Mouse (Mus musculus): ENCODE data around the gene Jak3. TPM values are rescaled to one million over a fixed set of nuclear protein-coding genes. Genes with fewer than 3 reads are reported as not detected.

Jak3 gene
- polyA plus RNA-seq (2015; fragmentation: Nextera tagmentation; extraction: Ambion mirVana), result 9.9 TPM in 2 replicates

DNA sequence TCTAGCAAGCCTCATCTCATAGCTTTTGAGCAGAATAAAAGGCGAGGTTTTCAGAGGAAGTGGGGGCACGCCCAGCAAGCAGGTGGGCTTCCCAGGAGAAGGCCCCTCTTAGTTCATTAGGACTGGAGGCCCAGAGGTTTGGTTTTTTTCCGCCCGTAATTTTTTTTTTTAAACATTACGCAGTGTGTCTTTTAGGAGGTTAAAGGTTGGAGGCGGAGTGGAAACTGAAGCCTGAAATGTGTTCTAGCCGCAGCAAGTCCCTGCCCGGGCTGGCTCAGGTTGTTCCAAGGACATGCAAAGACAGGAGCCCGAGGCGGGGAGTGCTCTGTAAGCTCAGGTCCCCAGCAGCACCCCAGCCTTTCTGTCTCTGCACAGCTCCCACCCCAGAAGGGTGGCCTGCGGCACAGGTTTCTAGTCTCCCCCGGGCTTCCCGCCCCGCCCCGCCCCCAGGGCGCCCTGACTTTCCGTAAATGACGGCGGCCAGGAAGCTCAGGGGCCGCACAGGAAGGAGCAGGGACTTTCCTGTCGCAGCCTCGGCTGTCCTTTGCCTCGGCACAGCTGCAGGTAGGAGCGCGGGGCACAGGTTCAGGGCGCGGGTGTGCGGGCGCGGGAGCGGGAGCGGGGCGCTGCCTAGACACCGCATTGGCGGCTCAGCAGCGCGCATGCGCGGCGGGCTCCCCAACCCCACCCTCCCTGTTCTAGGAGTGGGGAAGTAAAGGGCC lies at the start of gene Jak3:
TSS of gene Jak3 (plus strand) at position 277 of the 722 bp plus-strand sequence.
- WGBS, result 3% methylated on average over 40 of the region's 40 CpGs
- H3K4me2 ChIP-seq, result peak within 1 kb of the TSS; percentile 79

GRCm38 (mm10) chr8:71626753-71627152 lies 49.3 kb upstream of the Jak3 start:
- Histone ChIP-seq H3K27me3 (peaks cover 10% of the 10 kb centered on the region), H3K36me3 (peaks cover 27% of the 10 kb centered on the region), H3K9ac (no peak overlapping the region), H3K4me3 (no peak overlapping the region), H3K27ac (peak overlapping the region; percentile 72), H3K4me1 (peaks cover 30% of the 10 kb centered on the region), H3K9me3 (peaks cover 5% of the 10 kb centered on the region; the same call in 1 of the 2 replicates), H3K4me2 (no peak overlapping the region)
- 84% methylated on average over 9 of the region's 9 CpGs for WGBS
- no peak for ATAC-seq (ENCODE audit: borderline replicate concordance, extremely low read depth, low FRiP score, low TSS enrichment)

More for the DNA sequence above, at the start of gene Jak3:
- Histone ChIP-seq H3K27me3 (peaks cover 40% of the 10 kb centered on the region), H3K9me3 (no peaks in the 10 kb centered on the region), H3K27ac (peak within 1 kb of the TSS; percentile 75), H3K4me3 (peak within 1 kb of the TSS; percentile 59), H3K4me1 (peaks cover 31% of the 10 kb centered on the region), H3K9ac (peak within 1 kb of the TSS; percentile 64), H3K36me3 (no peaks in the 10 kb centered on the region)
- peak; percentile 29; the same call in 1 of the 2 replicates for ATAC-seq (ENCODE audit: borderline replicate concordance, extremely low read depth, low FRiP score, low TSS enrichment)

DNA sequence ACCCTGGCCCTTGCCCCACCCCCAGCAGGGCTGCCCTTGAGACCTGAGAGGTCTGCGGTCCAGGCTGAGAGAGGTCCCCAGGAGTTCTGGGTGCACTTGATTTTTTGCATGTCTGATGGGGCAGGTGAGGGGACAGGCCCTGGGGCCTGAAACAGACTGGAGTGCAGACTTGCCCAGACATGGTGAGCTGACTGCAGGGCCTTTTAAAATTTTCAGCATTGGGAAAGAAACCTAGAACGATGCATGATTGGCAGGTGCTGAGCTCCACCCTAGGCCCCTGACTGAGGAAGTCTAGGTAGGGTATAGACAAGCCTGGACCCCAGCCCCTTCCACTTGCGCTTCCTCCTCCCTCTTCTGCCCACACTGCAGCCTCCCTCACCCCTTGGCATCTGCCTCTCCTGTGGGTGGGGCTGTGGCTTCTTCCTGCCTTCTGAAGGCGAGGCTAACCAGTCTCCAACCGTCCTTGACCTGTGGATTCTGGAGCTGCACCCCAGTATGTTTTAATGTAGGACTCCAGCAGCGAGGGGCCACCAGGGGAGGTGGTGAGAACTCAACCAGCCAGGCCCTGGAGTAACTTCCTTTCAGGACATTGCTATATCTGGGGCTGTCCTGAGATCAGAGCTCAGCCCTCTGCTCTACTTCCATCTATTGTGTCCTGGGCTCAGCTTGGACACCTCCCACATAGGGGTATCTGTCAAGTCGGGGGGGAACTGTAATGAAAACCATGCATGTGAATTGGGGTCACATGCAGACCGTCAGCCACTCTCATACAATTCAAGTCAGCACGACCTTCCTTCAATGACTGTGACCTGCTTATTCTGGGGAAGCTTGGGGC lies 48.6 kb upstream of the Jak3 start:
- no peak for ATAC-seq (ENCODE audit: borderline replicate concordance, extremely low read depth, low FRiP score, low TSS enrichment)
- no peak overlapping the region for H3K9ac ChIP-seq
- peaks cover 30% of the 10 kb centered on the region for H3K4me1 ChIP-seq
- 41% methylated on average over 9 of the region's 9 CpGs for WGBS
- peaks cover 20% of the 10 kb centered on the region for H3K36me3 ChIP-seq
- H3K9me3 ChIP-seq, result peaks cover 4% of the 10 kb centered on the region; the same call in 1 of the 2 replicates
- H3K4me3 ChIP-seq, result no peak overlapping the region
- H3K27ac ChIP-seq, result peak overlapping the region; percentile 72
- H3K4me2 ChIP-seq, result 0 out of 2 replicates have a peak overlapping the region, but pooled peaks have one; percentile 97
- peaks cover 10% of the 10 kb centered on the region for H3K27me3 ChIP-seq

GRCm38 (mm10) chr8:71628396-71629095 lies 47.5 kb upstream of the Jak3 start:
- ATAC-seq (ENCODE audit: borderline replicate concordance, extremely low read depth, low FRiP score, low TSS enrichment), result no peak
- H3K27ac ChIP-seq, result peak overlapping the region; percentile 72

DNA sequence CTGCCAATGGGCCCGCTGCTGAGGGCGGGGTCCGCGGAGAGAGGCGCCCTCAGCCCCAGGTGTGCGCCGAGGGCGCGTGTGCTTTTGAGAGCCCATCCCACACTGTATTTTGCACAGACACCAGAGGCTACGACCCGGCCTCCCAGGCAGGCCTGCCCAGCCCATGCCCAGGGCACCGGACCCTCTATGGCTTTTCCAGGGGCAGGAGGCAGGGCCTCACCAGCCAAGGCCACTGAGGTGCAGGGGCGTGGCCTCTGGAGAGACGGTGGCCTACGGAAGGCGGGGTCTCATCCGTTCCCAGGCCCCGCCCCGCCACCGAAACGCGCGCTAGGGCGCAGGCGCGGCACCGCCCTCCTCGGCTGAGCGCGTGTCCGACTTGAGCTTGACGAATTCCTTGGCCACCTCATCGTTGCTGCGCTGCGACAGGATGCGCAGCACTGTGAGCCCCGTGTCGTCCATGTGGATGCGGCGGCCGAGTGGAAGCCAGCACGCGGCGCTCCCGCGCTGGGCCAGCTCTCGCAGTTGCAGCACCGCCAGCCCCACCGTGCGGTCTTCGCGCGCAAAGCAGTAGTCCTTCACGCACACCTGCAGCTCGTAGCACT lies 46.9 kb upstream of the Jak3 start:
- Histone ChIP-seq H3K27ac (peak overlapping the region; percentile 72), H3K4me2 (peak overlapping the region; percentile 97), H3K36me3 (peaks cover 3% of the 10 kb centered on the region; the same call in 1 of the 2 replicates), H3K9ac (peak overlapping the region; percentile 60), H3K4me1 (peaks cover 32% of the 10 kb centered on the region), H3K4me3 (peak overlapping the region; percentile 58), H3K9me3 (no peaks in the 10 kb centered on the region), H3K27me3 (peaks cover 25% of the 10 kb centered on the region)
- WGBS, result under 1% methylated on average over 55 of the region's 55 CpGs
- peak; percentile 83 for ATAC-seq (ENCODE audit: borderline replicate concordance, extremely low read depth, low FRiP score, low TSS enrichment)

More at GRCm38 (mm10) chr8:71628396-71629095, 47.5 kb upstream of the Jak3 start:
- Histone ChIP-seq H3K9me3 (no peaks in the 10 kb centered on the region), H3K4me1 (peaks cover 30% of the 10 kb centered on the region), H3K4me2 (peak overlapping the region; percentile 97), H3K4me3 (peak overlapping the region; percentile 58), H3K36me3 (peaks cover 10% of the 10 kb centered on the region), H3K9ac (peak overlapping the region; percentile 60), H3K27me3 (peaks cover 18% of the 10 kb centered on the region)
- 6% methylated on average over 16 of the region's 16 CpGs for WGBS

DNA sequence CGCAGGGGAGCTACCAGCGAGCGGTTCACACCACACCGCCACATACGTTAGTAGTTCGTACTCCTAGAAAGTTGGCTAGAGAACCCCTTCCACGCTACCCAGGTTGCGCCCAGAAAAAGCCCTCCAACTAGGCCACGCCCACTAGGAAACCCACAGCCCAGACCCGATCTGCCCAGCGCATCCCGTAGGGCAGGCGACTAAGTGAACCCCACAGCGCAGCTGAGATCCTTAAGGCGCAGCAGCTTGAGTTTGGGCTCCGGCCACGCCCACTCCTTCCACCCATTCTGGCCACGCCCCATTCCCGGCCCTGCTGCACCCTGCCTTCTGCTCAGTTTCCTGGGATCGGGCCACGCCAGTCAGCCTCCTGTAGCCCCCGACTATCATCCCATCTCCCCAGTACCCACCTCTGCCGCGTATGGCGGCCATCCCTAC lies 46.3 kb upstream of the Jak3 start:
- peaks cover 38% of the 10 kb centered on the region for H3K4me1 ChIP-seq
- 3% methylated on average over 25 of the region's 25 CpGs for WGBS
- H3K4me2 ChIP-seq, result peak overlapping the region; percentile 97
- peak overlapping the region; percentile 58 for H3K4me3 ChIP-seq
- no peaks in the 10 kb centered on the region for H3K9me3 ChIP-seq
- H3K27me3 ChIP-seq, result peaks cover 30% of the 10 kb centered on the region
- peak overlapping the region; percentile 60 for H3K9ac ChIP-seq
- H3K27ac ChIP-seq, result peak overlapping the region; percentile 72; the same call in 1 of the 2 replicates
- peaks cover 2% of the 10 kb centered on the region; the same call in 1 of the 2 replicates for H3K36me3 ChIP-seq
- peak; percentile 43 for ATAC-seq (ENCODE audit: borderline replicate concordance, extremely low read depth, low FRiP score, low TSS enrichment)

- Histone ChIP-seq H3K9ac (no peak overlapping the region), H3K27ac (no peak overlapping the region), H3K9me3 (no peaks in the 10 kb centered on the region), H3K27me3 (peaks cover 39% of the 10 kb centered on the region), H3K4me2 (no peak overlapping the region), H3K4me1 (peaks cover 39% of the 10 kb centered on the region), H3K36me3 (no peaks in the 10 kb centered on the region), H3K4me3 (no peak overlapping the region)
- WGBS, result 84% methylated on average over 6 of the region's 6 CpGs
- no peak for ATAC-seq (ENCODE audit: borderline replicate concordance, extremely low read depth, low FRiP score, low TSS enrichment)
Measured at GRCm38 (mm10) chr8:71630761-71631160, 45.3 kb upstream of the Jak3 start.

- Histone ChIP-seq H3K9me3 (no peaks in the 10 kb centered on the region), H3K36me3 (no peaks in the 10 kb centered on the region), H3K4me3 (no peak overlapping the region), H3K27ac (no peak overlapping the region), H3K9ac (no peak overlapping the region), H3K27me3 (peaks cover 44% of the 10 kb centered on the region), H3K4me1 (peaks cover 39% of the 10 kb centered on the region), H3K4me2 (no peak overlapping the region)
- 66% methylated on average over 2 of the region's 2 CpGs for WGBS
- ATAC-seq (ENCODE audit: borderline replicate concordance, extremely low read depth, low FRiP score, low TSS enrichment), result no peak
Measured at GRCm38 (mm10) chr8:71631897-71632296, 44.2 kb upstream of the Jak3 start.

DNA sequence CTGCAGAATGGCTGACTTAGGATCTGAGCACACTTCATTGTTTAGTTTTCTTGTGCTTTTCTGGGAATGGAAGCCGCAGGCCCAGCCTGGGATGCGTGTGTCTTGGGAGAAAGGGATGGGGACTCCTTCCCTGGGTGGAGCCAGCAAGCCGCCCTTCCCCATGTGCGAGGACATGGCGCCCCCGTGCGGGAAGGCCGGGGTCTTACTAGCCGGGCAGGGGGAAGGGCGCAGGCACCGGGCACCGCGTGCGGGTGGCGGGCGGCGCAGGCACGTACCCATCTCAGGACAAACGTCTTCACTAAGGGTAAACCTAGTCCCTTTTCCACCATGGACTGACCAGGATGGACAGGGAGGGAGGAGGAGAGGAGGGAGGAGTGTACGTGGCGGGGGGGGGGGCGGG lies 42.9 kb upstream of the Jak3 start:
- Histone ChIP-seq H3K4me2 (no peak overlapping the region), H3K27me3 (peaks cover 44% of the 10 kb centered on the region)

GRCm38 (mm10) chr8:71633981-71634667 lies 42.0 kb upstream of the Jak3 start:
- 4% methylated on average over 26 of the region's 26 CpGs for WGBS
- Histone ChIP-seq H3K4me3 (peak overlapping the region; percentile 14; the same call in 1 of the 2 replicates), H3K9ac (no peak overlapping the region), H3K27me3 (peaks cover 44% of the 10 kb centered on the region), H3K9me3 (no peaks in the 10 kb centered on the region), H3K36me3 (no peaks in the 10 kb centered on the region), H3K4me1 (peaks cover 17% of the 10 kb centered on the region), H3K27ac (no peak overlapping the region), H3K4me2 (peak overlapping the region; percentile 43)
- ATAC-seq (ENCODE audit: borderline replicate concordance, extremely low read depth, low FRiP score, low TSS enrichment), result no peak

More for the DNA sequence above, 42.9 kb upstream of the Jak3 start:
- 9% methylated on average over 10 of the region's 22 CpGs for WGBS
- H3K9ac ChIP-seq, result no peak overlapping the region
- H3K4me3 ChIP-seq, result no peak overlapping the region
- no peak for ATAC-seq (ENCODE audit: borderline replicate concordance, extremely low read depth, low FRiP score, low TSS enrichment)
- peaks cover 27% of the 10 kb centered on the region for H3K4me1 ChIP-seq
- no peaks in the 10 kb centered on the region for H3K9me3 ChIP-seq
- H3K36me3 ChIP-seq, result no peaks in the 10 kb centered on the region
- no peak overlapping the region for H3K27ac ChIP-seq
